Mouse (Mus musculus): ENCODE data around the gene Mllt10. TPM values are rescaled to one million over a fixed set of nuclear protein-coding genes. Genes with fewer than 3 reads are reported as not detected.

Mllt10 gene
- polyA plus RNA-seq, 1 experiment: 10.0 TPM

GRCm38 (mm10) chr2:18138131-18138530 lies 83.1 kb downstream of the Mllt10 start:
- Histone ChIP-seq H3ac (ENCODE audit: control insufficient read depth, insufficient read length, low read depth) (no peak overlapping the region), H3K36me3 (ENCODE audit: control insufficient read depth, insufficient read depth) (peaks cover 52% of the 10 kb centered on the region)
- TF ChIP-seq MYOG (IDR thresholded peaks at IDR 0.05; ENCODE audit: control insufficient read depth, extremely low read depth, insufficient read length): no peak
- TF ChIP-seq CEBPB (IDR thresholded peaks at IDR 0.05; ENCODE audit: low read depth): no peak
- TF ChIP-seq USF1 (IDR thresholded peaks at IDR 0.05; ENCODE audit: low read depth): no peak
- no peak for TF ChIP-seq MAX (IDR thresholded peaks at IDR 0.05)
- no peak for TF ChIP-seq FOSL1 (IDR thresholded peaks at IDR 0.05; ENCODE audit: insufficient read depth, low read length, poor library complexity, severe bottlenecking)
- no peak for TF ChIP-seq CTCF (IDR thresholded peaks at IDR 0.05; ENCODE audit: control insufficient read depth, insufficient read depth, insufficient read length)
- no peak for TF ChIP-seq MYOD1 (IDR thresholded peaks at IDR 0.05; ENCODE audit: control insufficient read depth, insufficient read length, low read depth)

DNA sequence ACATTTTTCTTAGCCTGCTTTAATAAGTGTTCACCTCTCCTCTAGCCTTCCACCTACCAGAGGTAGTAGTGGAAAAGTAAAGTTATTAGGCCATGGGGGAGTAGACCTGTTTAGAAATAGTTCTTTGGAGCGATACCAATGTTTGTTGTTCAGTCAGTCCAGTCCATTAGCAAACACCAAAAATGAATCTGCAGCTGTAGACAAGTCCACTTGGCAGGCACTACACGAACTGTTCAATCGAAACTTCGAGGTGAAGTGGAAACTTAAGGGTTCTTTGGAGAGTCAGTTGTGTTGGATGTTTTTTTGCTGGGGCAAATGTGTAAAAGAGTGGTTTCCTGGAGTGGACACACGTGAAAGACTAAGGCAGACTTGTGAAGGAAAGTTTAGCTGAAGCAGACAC lies 84.6 kb downstream of the Mllt10 start:
- peaks cover 50% of the 10 kb centered on the region for H3K36me3 ChIP-seq (ENCODE audit: control insufficient read depth, insufficient read depth)
- H3K79me3 ChIP-seq (ENCODE audit: low read depth): peaks cover 6% of the 10 kb centered on the region
- no peaks in the 10 kb centered on the region for H3K27me3 ChIP-seq (ENCODE audit: control insufficient read depth, insufficient read depth, insufficient read length)

More at GRCm38 (mm10) chr2:18138131-18138530, 83.1 kb downstream of the Mllt10 start:
- H3K79me2 ChIP-seq (ENCODE audit: control insufficient read depth, insufficient read depth): peaks cover 21% of the 10 kb centered on the region
- H3K79me3 ChIP-seq (ENCODE audit: low read depth): peaks cover 11% of the 10 kb centered on the region
- no peak overlapping the region for H3K4me3 ChIP-seq (ENCODE audit: insufficient read depth, poor library complexity, severe bottlenecking)
- no peaks in the 10 kb centered on the region for H3K27me3 ChIP-seq (ENCODE audit: control insufficient read depth, insufficient read depth, insufficient read length)

DNA sequence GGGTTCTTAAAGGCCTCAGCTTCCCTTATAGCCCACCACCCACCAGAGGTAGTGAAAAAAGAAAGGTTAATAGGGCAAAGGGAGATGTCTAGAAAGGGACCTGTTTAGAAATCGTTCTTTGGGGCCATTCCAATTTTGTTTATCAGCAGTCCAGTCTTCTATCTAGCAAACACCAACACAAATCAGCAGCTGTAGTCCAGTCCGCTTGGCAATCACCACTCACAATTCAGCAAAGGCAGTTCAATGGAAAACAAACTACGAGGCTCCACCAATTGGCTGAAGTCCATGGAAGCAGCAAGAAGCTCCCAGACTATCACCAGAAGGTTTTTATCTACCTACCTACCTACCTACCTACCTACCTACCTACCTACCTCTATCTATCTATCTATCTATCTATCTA lies 101.1 kb downstream of the Mllt10 start:
- H3ac ChIP-seq (ENCODE audit: control insufficient read depth, insufficient read length, low read depth): no peak overlapping the region
- peaks cover 67% of the 10 kb centered on the region for H3K36me3 ChIP-seq (ENCODE audit: control insufficient read depth, insufficient read depth)
- no peaks in the 10 kb centered on the region for H3K27me3 ChIP-seq (ENCODE audit: control insufficient read depth, insufficient read depth, insufficient read length)
- H3K79me2 ChIP-seq (ENCODE audit: control insufficient read depth, insufficient read depth): peaks cover 45% of the 10 kb centered on the region
- no peak overlapping the region for H3K4me3 ChIP-seq (ENCODE audit: insufficient read depth, poor library complexity, severe bottlenecking)
- TF ChIP-seq FOSL1 (IDR thresholded peaks at IDR 0.05; ENCODE audit: insufficient read depth, low read length, poor library complexity, severe bottlenecking) (no peak), USF1 (IDR thresholded peaks at IDR 0.05; ENCODE audit: low read depth) (no peak), CTCF (IDR thresholded peaks at IDR 0.05; ENCODE audit: control insufficient read depth, insufficient read depth, insufficient read length) (no peak), MYOD1 (IDR thresholded peaks at IDR 0.05; ENCODE audit: control insufficient read depth, insufficient read length, low read depth) (no peak), MAX (IDR thresholded peaks at IDR 0.05) (no peak), CEBPB (IDR thresholded peaks at IDR 0.05; ENCODE audit: low read depth) (no peak), MYOG (IDR thresholded peaks at IDR 0.05; ENCODE audit: control insufficient read depth, extremely low read depth, insufficient read length) (no peak)
- H3K79me3 ChIP-seq (ENCODE audit: low read depth): peaks cover 13% of the 10 kb centered on the region

More for the DNA sequence above, 84.6 kb downstream of the Mllt10 start:
- TF ChIP-seq MYOD1 (IDR thresholded peaks at IDR 0.05; ENCODE audit: control insufficient read depth, insufficient read length, low read depth) (no peak), MAX (IDR thresholded peaks at IDR 0.05) (no peak), CEBPB (IDR thresholded peaks at IDR 0.05; ENCODE audit: low read depth) (no peak), FOSL1 (IDR thresholded peaks at IDR 0.05; ENCODE audit: insufficient read depth, low read length, poor library complexity, severe bottlenecking) (no peak), USF1 (IDR thresholded peaks at IDR 0.05; ENCODE audit: low read depth) (no peak), CTCF (IDR thresholded peaks at IDR 0.05; ENCODE audit: control insufficient read depth, insufficient read depth, insufficient read length) (no peak), MYOG (IDR thresholded peaks at IDR 0.05; ENCODE audit: control insufficient read depth, extremely low read depth, insufficient read length) (no peak)
- peaks cover 21% of the 10 kb centered on the region for H3K79me2 ChIP-seq (ENCODE audit: control insufficient read depth, insufficient read depth)
- no peak overlapping the region for H3K4me3 ChIP-seq (ENCODE audit: insufficient read depth, poor library complexity, severe bottlenecking)
- no peak overlapping the region for H3ac ChIP-seq (ENCODE audit: control insufficient read depth, insufficient read length, low read depth)

DNA sequence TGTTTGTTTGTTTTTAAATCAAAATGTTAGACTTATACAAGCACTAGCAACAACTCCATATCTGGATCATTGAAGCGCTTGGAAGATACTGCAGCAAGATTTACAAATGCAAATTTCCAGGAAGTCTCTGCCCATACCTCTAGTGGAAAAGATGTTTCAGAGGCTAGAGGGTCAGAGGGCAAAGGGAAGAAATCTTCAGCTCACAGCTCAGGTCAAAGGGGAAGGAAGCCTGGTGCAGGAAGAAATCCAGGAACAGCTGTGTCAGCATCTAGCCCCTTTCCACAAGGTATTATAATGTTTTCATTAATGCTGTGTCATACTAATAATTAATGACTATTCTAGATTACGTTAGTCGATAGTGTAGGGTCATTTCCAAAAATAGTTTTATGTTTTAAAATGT lies 104.4 kb downstream of the Mllt10 start:
- Histone ChIP-seq H3K4me3 (ENCODE audit: insufficient read depth, poor library complexity, severe bottlenecking) (no peak overlapping the region), H3ac (ENCODE audit: control insufficient read depth, insufficient read length, low read depth) (no peak overlapping the region), H3K27me3 (ENCODE audit: control insufficient read depth, insufficient read depth, insufficient read length) (no peaks in the 10 kb centered on the region), H3K36me3 (ENCODE audit: control insufficient read depth, insufficient read depth) (peaks cover 68% of the 10 kb centered on the region), H3K79me3 (ENCODE audit: low read depth) (peaks cover 3% of the 10 kb centered on the region), H3K79me2 (ENCODE audit: control insufficient read depth, insufficient read depth) (peaks cover 23% of the 10 kb centered on the region)
- no peak for TF ChIP-seq CEBPB (IDR thresholded peaks at IDR 0.05; ENCODE audit: low read depth)
- TF ChIP-seq MYOG (IDR thresholded peaks at IDR 0.05; ENCODE audit: control insufficient read depth, extremely low read depth, insufficient read length): no peak
- TF ChIP-seq FOSL1 (IDR thresholded peaks at IDR 0.05; ENCODE audit: insufficient read depth, low read length, poor library complexity, severe bottlenecking): no peak

GRCm38 (mm10) chr2:18160992-18161391 lies 106.0 kb downstream of the Mllt10 start:
- Histone ChIP-seq H3K36me3 (ENCODE audit: control insufficient read depth, insufficient read depth) (peaks cover 53% of the 10 kb centered on the region), H3K4me3 (ENCODE audit: insufficient read depth, poor library complexity, severe bottlenecking) (no peak overlapping the region), H3K79me2 (ENCODE audit: control insufficient read depth, insufficient read depth) (peaks cover 16% of the 10 kb centered on the region), H3K27me3 (ENCODE audit: control insufficient read depth, insufficient read depth, insufficient read length) (no peaks in the 10 kb centered on the region), H3ac (ENCODE audit: control insufficient read depth, insufficient read length, low read depth) (no peak overlapping the region), H3K79me3 (ENCODE audit: low read depth) (peaks cover 3% of the 10 kb centered on the region)
- TF ChIP-seq CEBPB (IDR thresholded peaks at IDR 0.05; ENCODE audit: low read depth): no peak
- no peak for TF ChIP-seq MYOG (IDR thresholded peaks at IDR 0.05; ENCODE audit: control insufficient read depth, extremely low read depth, insufficient read length)
- TF ChIP-seq FOSL1 (IDR thresholded peaks at IDR 0.05; ENCODE audit: insufficient read depth, low read length, poor library complexity, severe bottlenecking): no peak
- TF ChIP-seq MYOD1 (IDR thresholded peaks at IDR 0.05; ENCODE audit: control insufficient read depth, insufficient read length, low read depth): no peak
- no peak for TF ChIP-seq USF1 (IDR thresholded peaks at IDR 0.05; ENCODE audit: low read depth)
- no peak for TF ChIP-seq MAX (IDR thresholded peaks at IDR 0.05)
- TF ChIP-seq CTCF (IDR thresholded peaks at IDR 0.05; ENCODE audit: control insufficient read depth, insufficient read depth, insufficient read length): no peak

- TF ChIP-seq MYOD1 (IDR thresholded peaks at IDR 0.05; ENCODE audit: control insufficient read depth, insufficient read length, low read depth) (no peak), USF1 (IDR thresholded peaks at IDR 0.05; ENCODE audit: low read depth) (no peak), MAX (IDR thresholded peaks at IDR 0.05) (no peak)
- Histone ChIP-seq H3K36me3 (ENCODE audit: control insufficient read depth, insufficient read depth) (peaks cover 39% of the 10 kb centered on the region), H3ac (ENCODE audit: control insufficient read depth, insufficient read length, low read depth) (no peak overlapping the region), H3K4me3 (ENCODE audit: insufficient read depth, poor library complexity, severe bottlenecking) (no peak overlapping the region), H3K79me2 (ENCODE audit: control insufficient read depth, insufficient read depth) (peaks cover 22% of the 10 kb centered on the region), H3K27me3 (ENCODE audit: control insufficient read depth, insufficient read depth, insufficient read length) (no peaks in the 10 kb centered on the region), H3K79me3 (ENCODE audit: low read depth) (peaks cover 2% of the 10 kb centered on the region)
Measured at GRCm38 (mm10) chr2:18165511-18165910, 110.5 kb downstream of the Mllt10 start.
